Mouse (Mus musculus) naive thymus-derived CD4-positive, alpha-beta T cell, adult 2 months (primary cell): Measurements from ENCODE around the gene Dnajc12.
"Not testable (repeated sequence)": the region's sequence is repeated elsewhere in the genome, so short reads cannot be mapped to it uniquely, and the experiment has no call there.

Source experiments
- DNase-seq: peaks from one replicate; pipeline ENCODE4 v3.0.0-alpha.2; 2011; ENCODE audit warnings: low read depth

The Dnajc12 gene

GRCm38 (mm10) chr10:63386444-63386843 is 4.2 kb downstream of the Dnajc12 start:
- peak; percentile 83 for DNase-seq

DNA sequence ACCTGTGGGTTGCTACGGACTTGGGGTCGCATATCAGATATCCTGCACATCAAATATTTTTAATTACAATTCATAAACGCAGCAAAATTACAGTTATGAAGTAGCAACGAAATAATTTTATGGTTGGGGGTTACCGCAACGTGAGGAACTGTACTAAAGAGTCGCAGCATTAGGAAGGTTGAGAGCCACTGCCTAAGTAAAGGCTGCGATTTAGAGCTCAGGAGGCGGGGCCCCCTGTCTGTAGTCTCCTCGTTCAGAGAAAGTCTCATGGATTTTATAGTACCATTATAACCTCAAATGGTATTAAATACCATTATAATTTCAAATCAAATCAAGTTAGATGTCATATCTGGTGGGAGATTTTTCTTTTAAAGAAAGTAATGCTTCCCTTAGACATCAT is 4.7 kb downstream of the Dnajc12 start:
- DNase-seq, result peak; percentile 34

DNA sequence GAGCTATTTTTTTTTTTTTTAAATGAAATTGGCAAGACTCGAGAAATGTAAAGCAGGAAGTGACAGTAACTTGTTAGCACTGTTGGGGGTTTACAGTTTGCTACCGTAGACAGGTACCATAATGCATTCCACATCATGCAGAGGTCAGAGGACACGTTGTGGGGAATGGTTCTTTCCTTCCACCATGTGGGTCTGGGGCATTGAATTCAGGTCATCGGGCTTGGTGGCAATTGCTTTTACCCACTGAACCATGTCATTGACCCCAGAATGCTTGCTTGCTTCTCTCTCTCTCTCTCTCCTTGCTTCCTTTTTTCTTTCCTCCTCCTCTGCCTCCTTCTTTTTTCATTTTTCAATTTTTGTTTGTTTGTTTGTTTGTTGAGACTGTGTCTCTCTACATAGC is 6.7 kb downstream of the Dnajc12 start:
- no peak for DNase-seq

- DNase-seq, result no peak
These were observed 14.7 kb downstream of the Dnajc12 start for GRCm38 (mm10) chr10:63396963-63397362.

- DNase-seq, result no peak
These were observed 20.7 kb downstream of the Dnajc12 start for GRCm38 (mm10) chr10:63402731-63403504.

GRCm38 (mm10) chr10:63403636-63404035 is 21.4 kb downstream of the Dnajc12 start:
- DNase-seq, result no peak

DNA sequence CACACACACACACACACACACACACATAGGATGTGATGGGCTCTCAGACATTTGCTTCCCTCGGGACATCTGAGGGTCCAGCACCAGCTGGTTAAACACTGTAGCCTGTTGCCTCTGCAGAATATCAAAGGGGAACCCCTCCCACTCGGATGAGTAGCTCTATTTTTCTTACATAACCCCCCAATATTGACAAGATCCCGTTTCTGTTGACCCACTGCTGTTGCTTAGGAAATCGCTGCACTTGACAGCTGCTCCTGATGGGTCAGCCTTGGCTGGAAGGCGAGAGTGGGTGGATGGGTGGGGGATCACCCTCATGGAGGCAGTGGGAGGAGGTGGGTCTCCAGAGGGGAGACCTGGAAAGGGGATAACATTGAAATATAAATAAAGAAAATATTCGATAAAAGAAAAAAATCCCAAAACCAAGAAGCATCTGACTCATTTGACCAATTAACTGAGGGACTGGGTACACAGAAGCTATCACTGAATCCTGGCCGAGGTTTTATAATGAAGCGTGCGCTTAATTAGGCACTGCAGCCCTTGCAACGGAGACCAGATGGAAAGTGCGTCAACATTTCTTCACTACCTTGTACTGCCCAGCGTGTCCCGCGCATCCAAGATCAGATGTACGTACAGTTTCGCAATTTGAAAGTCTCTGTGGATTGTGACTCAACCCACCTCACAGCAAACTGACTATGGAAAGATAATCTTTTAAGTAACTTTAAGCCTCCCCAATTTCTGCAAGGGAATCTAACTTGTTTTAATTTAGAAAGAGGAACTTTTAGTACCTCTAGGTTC is 28.1 kb downstream of the Dnajc12 start:
- no peak for DNase-seq

DNA sequence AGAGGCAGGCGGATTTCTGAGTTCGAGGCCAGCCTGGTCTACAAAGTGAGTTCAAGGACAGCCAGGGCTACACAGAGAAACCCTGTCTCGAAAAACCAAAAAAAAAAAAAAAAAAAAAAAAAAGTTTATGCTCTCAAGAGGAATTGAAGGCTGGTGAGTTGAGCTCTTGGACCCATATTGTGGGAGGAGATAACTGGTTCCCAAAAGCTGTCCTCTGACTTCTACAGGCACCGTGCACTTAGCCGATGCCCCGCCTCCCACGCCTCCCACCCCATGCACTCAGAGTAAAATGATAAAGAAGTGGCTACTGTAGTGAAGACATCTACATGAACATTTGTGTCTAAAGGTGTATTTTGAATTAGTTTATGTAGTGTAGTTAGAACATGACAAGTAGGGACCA is 29.4 kb downstream of the Dnajc12 start:
- not testable (repeated sequence) for DNase-seq

DNA sequence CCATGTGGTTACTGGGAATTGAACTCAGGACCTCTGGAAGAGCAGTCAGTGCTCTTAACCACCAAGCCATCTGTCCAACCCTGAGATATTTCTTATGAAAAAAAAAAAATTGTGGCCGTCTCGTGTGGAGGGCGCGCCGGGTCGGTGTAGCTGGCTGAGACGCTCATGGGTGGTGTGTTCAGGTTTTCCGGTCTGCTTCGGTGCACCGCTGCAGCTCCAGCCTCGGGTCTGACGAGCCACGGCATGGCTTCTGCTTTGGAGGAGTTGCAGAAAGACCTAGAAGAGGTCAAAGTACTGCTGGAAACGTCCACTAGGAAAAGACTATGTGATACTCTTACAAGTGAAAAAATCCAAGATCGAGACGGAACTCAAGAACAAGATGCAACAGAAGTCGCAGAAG is 30.5 kb downstream of the Dnajc12 start:
- DNase-seq, result no peak

DNA sequence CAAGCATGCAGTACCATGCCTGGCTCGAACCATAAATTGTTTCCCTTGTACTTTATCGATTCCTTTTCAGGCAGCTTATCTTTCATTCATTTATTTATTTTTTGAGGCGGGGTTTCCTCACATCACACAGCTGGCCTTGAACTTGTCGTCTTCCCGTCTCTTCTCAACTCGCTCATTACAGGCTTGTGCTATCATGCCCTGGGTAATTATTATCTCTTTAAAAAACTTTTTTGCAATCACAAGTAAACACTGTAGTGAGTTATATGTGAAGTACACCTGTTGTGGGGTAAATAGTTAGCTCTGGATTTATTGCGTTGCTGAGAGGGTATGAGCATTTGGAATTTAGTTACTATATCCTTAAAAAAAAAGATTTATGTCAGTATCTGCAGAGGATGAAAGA is 33.0 kb downstream of the Dnajc12 start:
- DNase-seq, result no peak

DNA sequence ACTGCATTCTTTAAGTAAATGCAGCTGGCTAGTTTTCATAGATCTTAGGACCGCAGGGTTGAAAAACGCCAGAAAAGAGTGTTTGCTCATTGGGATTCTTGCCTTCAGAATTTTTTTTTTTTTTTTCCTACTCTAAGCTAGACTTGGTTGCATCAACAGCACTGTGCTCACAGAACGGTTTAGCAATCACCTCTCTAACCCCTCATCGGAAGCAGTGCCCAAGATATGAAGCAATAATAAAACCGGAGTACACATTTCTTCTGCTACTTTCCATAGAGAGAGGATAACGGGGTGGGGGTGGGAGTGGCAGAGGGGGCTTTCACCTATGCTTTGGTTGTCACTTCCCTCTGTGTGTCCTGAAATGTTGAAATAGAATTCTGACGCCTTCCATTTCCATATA is 33.6 kb downstream of the Dnajc12 start:
- no peak for DNase-seq

DNA sequence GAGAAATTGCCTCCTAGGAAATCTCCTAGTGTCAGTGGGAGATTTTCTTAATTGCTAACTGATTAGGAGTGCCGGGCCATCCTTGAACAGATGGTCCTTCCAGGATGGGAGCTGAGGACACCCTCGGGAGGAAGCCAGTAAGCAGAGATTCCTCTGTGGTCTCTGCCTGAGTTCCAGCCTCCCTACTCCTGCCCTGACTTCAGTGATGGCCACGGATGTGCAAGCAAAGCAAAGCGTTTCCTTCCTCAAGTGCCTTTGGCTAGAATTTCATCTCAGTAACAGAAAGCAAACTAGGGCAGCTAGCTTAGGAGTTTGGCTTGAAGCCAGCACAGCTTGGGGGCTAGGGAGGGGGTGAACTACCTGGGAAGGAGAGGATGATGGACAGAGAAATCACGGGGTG is 34.8 kb downstream of the Dnajc12 start:
- no peak for DNase-seq

DNA sequence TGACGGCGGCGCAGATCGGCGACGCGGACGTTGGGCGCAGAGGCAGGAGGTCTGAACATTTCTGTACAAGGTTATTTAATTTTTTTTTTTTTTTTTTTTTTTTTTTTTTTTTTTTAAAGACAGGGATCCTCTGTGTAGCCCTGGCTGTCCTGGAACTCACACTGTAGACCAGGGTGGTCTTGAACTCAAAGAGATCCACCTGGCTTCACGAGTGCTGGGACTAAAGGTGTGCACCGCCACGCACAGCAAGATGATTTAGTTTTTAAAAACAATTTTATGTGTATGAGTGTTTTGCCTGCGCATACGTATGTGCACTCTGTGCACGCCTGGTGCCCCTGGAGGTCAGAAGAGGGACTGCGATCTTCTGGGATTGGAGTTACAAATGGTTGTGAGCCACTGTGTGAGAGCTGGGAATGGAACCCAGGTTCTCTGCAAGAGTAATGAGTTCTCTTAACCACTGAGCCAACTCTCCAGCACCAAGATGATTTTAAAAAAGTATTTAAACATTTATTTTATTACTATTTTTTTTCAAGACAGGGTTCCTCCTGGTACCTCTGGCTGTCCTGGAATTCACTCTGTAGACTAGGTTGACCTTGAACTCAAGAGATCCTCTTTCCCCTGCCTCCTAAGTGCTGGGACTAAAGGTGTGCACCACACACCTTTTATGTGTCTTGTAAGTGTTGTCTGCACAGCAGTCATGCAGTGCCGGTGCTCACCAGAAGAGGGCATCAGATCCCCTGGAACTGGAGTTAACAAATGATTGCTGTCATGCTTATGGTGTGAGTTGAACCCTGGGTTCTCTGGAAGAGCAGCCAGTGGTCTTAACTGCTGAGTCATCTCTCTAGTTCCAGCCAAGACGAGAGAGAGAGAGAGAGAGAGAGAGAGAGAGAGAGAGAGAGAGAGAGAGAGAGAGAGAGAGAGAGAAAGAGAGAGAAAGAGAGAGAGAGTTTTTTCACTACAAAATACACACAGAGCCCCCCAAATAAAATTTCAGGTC is 39.8 kb downstream of the Dnajc12 start, which contains the start of gene Gm7075:
Gm7075 (minus strand) TSS at position 51 of the 997 bp plus-strand sequence.
- peak; percentile 69 for DNase-seq

GRCm38 (mm10) chr10:63422736-63422992 is 40.4 kb downstream of the Dnajc12 start:
- DNase-seq, result peak; percentile 4

GRCm38 (mm10) chr10:63423591-63424474 is 41.6 kb downstream of the Dnajc12 start:
- peak; percentile 6 for DNase-seq

GRCm38 (mm10) chr10:63424475-63424814 is 42.2 kb downstream of the Dnajc12 start:
- DNase-seq, result peak; percentile 78

DNA sequence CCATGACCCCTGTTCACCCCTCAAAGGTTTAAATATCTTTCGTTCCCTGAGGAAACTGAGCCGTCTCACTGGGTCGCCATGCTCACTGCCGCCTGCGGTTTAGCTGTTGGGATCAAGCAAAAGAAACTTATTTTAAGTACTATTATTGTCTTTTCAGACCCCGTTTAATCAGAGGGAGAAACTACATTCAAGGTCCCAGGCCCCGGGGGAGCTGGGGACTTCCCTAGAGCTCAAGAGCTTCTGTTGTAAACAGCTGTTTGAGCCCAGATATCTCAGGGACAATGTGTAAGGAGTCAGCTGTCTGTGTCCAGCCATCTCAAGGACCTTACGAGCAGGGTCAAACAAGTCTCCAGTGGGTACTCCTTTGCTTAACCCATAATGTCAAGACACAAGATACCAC is 44.9 kb downstream of the Dnajc12 start:
- DNase-seq, result peak; percentile 6

GRCm38 (mm10) chr10:63428243-63429022 is 46.2 kb downstream of the Dnajc12 start:
- DNase-seq, result peak; percentile 77

DNA sequence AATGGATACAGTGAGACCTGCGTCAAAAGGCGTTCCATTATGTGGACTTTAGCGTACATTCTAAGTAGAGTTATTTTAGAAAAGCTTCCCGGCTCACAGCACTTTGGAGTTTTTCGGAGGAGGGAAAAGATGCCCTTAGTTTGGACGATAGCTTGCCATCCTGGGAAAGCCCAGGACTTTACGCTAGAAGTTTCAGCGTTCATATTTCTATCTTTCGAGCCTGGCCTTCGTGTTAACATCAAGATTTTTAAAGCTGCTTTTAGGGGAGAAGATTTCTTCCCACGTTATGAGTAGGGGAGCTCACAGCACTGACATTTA is 46.7 kb downstream of the Dnajc12 start:
- no peak for DNase-seq

GRCm38 (mm10) chr10:63429380-63429779 is 47.1 kb downstream of the Dnajc12 start:
- DNase-seq, result peak; percentile 100
